Mouse (Mus musculus): ENCODE data around the gene 4933427D14Rik. TPM values are rescaled to one million over a fixed set of nuclear protein-coding genes. Genes with fewer than 3 reads are reported as not detected.
"Not testable (repeated sequence)": the region's sequence is repeated elsewhere in the genome, so short reads cannot be mapped to it uniquely, and the experiment has no call there.

4933427D14Rik gene
- total RNA-seq, 4 experiments from 2014 or later, result 24.7 to 35.6 (median 30.4) TPM

GRCm38 (mm10) chr11:72205256-72205655 is 2.0 kb downstream of the 4933427D14Rik start:
- DNase-seq (ENCODE audit: low spot score in 2 of 2), result no peak

- no peak for DNase-seq (ENCODE audit: low spot score in 2 of 2)
These were observed 3.8 kb downstream of the 4933427D14Rik start for GRCm38 (mm10) chr11:72203440-72203839.

- no peak for DNase-seq (ENCODE audit: low spot score in 2 of 2)
These were observed 10.8 kb downstream of the 4933427D14Rik start for GRCm38 (mm10) chr11:72196506-72196905.

- DNase-seq (ENCODE audit: low spot score in 2 of 2), result no peak
These were observed 13.0 kb downstream of the 4933427D14Rik start for GRCm38 (mm10) chr11:72194259-72194658.

GRCm38 (mm10) chr11:72190857-72191256 is 16.4 kb downstream of the 4933427D14Rik start:
- no peak for DNase-seq (ENCODE audit: low spot score in 2 of 2)

- DNase-seq (ENCODE audit: low spot score in 2 of 2), result no peak
These were observed 23.0 kb downstream of the 4933427D14Rik start for GRCm38 (mm10) chr11:72184252-72184651.

GRCm38 (mm10) chr11:72181136-72181535 is 26.1 kb downstream of the 4933427D14Rik start:
- no peak for DNase-seq (ENCODE audit: low spot score in 2 of 2)

- DNase-seq (ENCODE audit: low spot score in 2 of 2), result no peak
These were observed 26.7 kb downstream of the 4933427D14Rik start for GRCm38 (mm10) chr11:72180556-72180955.

GRCm38 (mm10) chr11:72176553-72176952 is 30.7 kb downstream of the 4933427D14Rik start:
- no peak for DNase-seq (ENCODE audit: low spot score in 2 of 2)

- no peak for DNase-seq (ENCODE audit: low spot score in 2 of 2)
These were observed 31.3 kb downstream of the 4933427D14Rik start for GRCm38 (mm10) chr11:72175966-72176365.

- no peak for DNase-seq (ENCODE audit: low spot score in 2 of 2)
These were observed 32.5 kb downstream of the 4933427D14Rik start for GRCm38 (mm10) chr11:72174721-72175120.

- no peak for DNase-seq (ENCODE audit: low spot score in 2 of 2)
These were observed 33.8 kb downstream of the 4933427D14Rik start for GRCm38 (mm10) chr11:72173506-72173905.

- not testable (repeated sequence) for DNase-seq (ENCODE audit: low spot score in 2 of 2)
These were observed 35.4 kb downstream of the 4933427D14Rik start for GRCm38 (mm10) chr11:72171906-72172305.

GRCm38 (mm10) chr11:72169871-72170270 is 37.4 kb downstream of the 4933427D14Rik start:
- no peak for DNase-seq (ENCODE audit: low spot score in 2 of 2)

GRCm38 (mm10) chr11:72163198-72163597 is 44.1 kb downstream of the 4933427D14Rik start:
- DNase-seq (ENCODE audit: low spot score in 2 of 2), result no peak

GRCm38 (mm10) chr11:72156624-72157023 is 50.6 kb downstream of the 4933427D14Rik start:
- no peak for DNase-seq (ENCODE audit: low spot score in 2 of 2)

GRCm38 (mm10) chr11:72155981-72156428 is 51.3 kb downstream of the 4933427D14Rik start:
- no peak for DNase-seq (ENCODE audit: low spot score in 2 of 2)

- DNase-seq (ENCODE audit: low spot score in 2 of 2), result peak; percentile 70 to 71
These were observed 51.9 kb downstream of the 4933427D14Rik start for GRCm38 (mm10) chr11:72155186-72155980.

GRCm38 (mm10) chr11:72153122-72153862 is 54.0 kb downstream of the 4933427D14Rik start:
- no peak for DNase-seq (ENCODE audit: low spot score in 2 of 2)

- DNase-seq (ENCODE audit: low spot score in 2 of 2), result no peak
These were observed 56.1 kb downstream of the 4933427D14Rik start for GRCm38 (mm10) chr11:72151120-72151519.

GRCm38 (mm10) chr11:72147910-72148309 is 59.3 kb downstream of the 4933427D14Rik start:
- DNase-seq (ENCODE audit: low spot score in 2 of 2), result no peak

- no peak for DNase-seq (ENCODE audit: low spot score in 2 of 2)
These were observed 61.4 kb downstream of the 4933427D14Rik start for GRCm38 (mm10) chr11:72145877-72146248.

Data from layer of hippocampus, adult 8-10 months (tissue).